In the genomic region with DNA sequence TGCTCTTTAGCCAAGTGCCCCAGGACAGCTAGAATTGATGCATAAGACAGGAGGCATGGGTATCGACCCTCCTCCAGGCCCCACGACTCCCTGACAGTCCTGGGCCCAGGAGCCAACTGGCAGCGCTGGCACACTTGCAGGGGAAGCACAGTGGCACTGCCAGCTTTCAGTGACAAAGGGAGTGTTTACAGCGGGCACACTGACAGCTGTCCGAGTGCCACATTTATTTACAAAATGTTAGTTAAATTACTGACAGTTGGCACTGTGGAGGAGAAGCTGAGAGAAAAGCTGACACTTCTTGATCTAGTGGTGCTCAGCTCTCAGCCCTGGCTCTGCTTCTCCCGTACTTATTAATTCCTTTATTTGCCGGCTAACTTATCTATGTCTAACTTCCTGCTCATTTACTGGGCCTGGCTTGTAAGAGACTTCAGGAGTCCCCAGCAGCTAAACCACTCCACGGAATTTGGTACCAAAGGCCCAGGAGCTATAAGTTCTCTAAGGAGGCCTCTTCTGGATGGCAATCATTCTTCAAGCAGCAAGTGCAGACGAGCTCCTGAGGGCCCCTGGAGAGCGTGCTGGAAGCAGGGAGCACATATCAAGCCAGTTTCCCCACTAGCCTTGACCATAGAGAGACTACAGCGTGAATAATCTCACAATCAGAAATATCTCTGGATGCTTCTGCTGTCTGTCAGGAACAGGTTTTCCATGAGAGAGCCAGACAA, we compare ENCODE assay signal across 10 mouse cellular contexts.
DNase-seq lines count a peak whose midpoint lies in the region; ATAC-seq and TF ChIP-seq lines count a peak whose summit lies in the region.
"Had no signal": no experiment of that assay in that cellular context is flagged by ENCODE, and none has a peak within 500 bp of the region (broad histone marks: within the 10 kb centered on the region; RNA-seq: fewer than 3 reads in every experiment).

No protein-coding gene starts in this region.

- TF ChIP-seq CTCF in brain, embryonic 14.5 days (IDR thresholded peaks at IDR 0.05; ENCODE audit: borderline replicate concordance, extremely low read depth, insufficient read depth, insufficient read length) = no peak
- TF ChIP-seq CTCF in stomach, postnatal 0 days (IDR thresholded peaks at IDR 0.05; ENCODE audit: low read depth) = no peak

- no peak for ATAC-seq in heart, embryonic 15.5 days (replicated peaks; ENCODE audit: insufficient number of reproducible peaks, insufficient read depth, low FRiP score, low read depth)
- ATAC-seq in stomach, postnatal 0 days (ENCODE audit: low FRiP score, low TSS enrichment) = no peak

- no peaks in the 10 kb centered on the region for H3K27me3 ChIP-seq in heart, embryonic 15.5 days
- no peaks in the 10 kb centered on the region for H3K27me3 ChIP-seq in stomach, postnatal 0 days (ENCODE audit: control insufficient read depth, insufficient read depth, low read length)

- no peak overlapping the region for H3K4me2 ChIP-seq in heart, embryonic 15.5 days
- H3K4me2 ChIP-seq in stomach, postnatal 0 days (replicated peaks; ENCODE audit: low read depth) = no peak overlapping the region

- no peak for TF ChIP-seq EP300 in stomach, postnatal 0 days (optimal IDR thresholded peaks at IDR 0.05)

- no peaks in the 10 kb centered on the region for H3K9me3 ChIP-seq in heart, embryonic 15.5 days (replicated peaks)
- H3K9me3 ChIP-seq in stomach, postnatal 0 days (ENCODE audit: control insufficient read depth, low read length) = no peaks in the 10 kb centered on the region

- DNase-seq in layer of hippocampus, adult 11-12 months (ENCODE audit: low spot score) = peak; percentile 53
- no peak for DNase-seq in layer of hippocampus, adult 9-10 months (ENCODE audit: low spot score)
- peak; percentile 93 for DNase-seq in brain, embryonic 14.5 days (ENCODE audit: low read depth)
- peak; percentile 84 for DNase-seq in cerebellum, adult 11 months
- no peak for DNase-seq in B cell, adult 2 months
- no peak for DNase-seq in stomach, postnatal 0 days (ENCODE audit: low spot score)
- DNase-seq: kidney, postnatal 36 days; liver; thymus, postnatal 36 days had no signal

- TF ChIP-seq POLR2A in brain, embryonic 14.5 days (IDR thresholded peaks at IDR 0.05; ENCODE audit: borderline replicate concordance, extremely low read depth, insufficient read depth, insufficient read length, poor library complexity, severe bottlenecking) = no peak

- peak overlapping the region; percentile 64; the same call in 1 of the 2 replicates for H3K27ac ChIP-seq in heart, embryonic 15.5 days
- no peak overlapping the region for H3K27ac ChIP-seq in stomach, postnatal 0 days (replicated peaks)

- WGBS in heart, embryonic 15.5 days = 51% methylated on average over 11 of the region's 11 CpGs
- 65% methylated on average over 11 of the region's 11 CpGs for WGBS in stomach, postnatal 0 days

- no peak overlapping the region for H3K9ac ChIP-seq in heart, embryonic 15.5 days
- H3K9ac ChIP-seq in stomach, postnatal 0 days (ENCODE audit: low read length) = no peak overlapping the region

- H3K4me1 ChIP-seq in heart, embryonic 15.5 days (replicated peaks) = peaks cover 31% of the 10 kb centered on the region
- H3K4me1 ChIP-seq in stomach, postnatal 0 days (replicated peaks; ENCODE audit: control insufficient read depth, insufficient read depth) = no peaks in the 10 kb centered on the region

- no peaks in the 10 kb centered on the region for H3K36me3 ChIP-seq in heart, embryonic 15.5 days
- no peaks in the 10 kb centered on the region for H3K36me3 ChIP-seq in stomach, postnatal 0 days (ENCODE audit: control insufficient read depth, insufficient read depth, low read length)

- no peak overlapping the region for H3K4me3 ChIP-seq in heart, embryonic 15.5 days
- H3K4me3 ChIP-seq in stomach, postnatal 0 days (ENCODE audit: low read depth, low read length) = no peak overlapping the region

Comparison
In these comparisons a context has a peak if more than half of its experiments do, and no peak if none do; other contexts are left out.
1. DNase-seq: peak in layer of hippocampus, adult 11-12 months (single experiment), brain, embryonic 14.5 days (single experiment) and cerebellum, adult 11 months (single experiment); none in layer of hippocampus, adult 9-10 months (single experiment), B cell, adult 2 months (0 of 2) and stomach, postnatal 0 days (single experiment).